Mouse (Mus musculus) kidney, postnatal 0 days (tissue): ENCODE data around the gene Dusp27. TPM values are rescaled to one million over a fixed set of nuclear protein-coding genes. Genes with fewer than 3 reads are reported as not detected.
"Not testable (repeated sequence)": the region's sequence is repeated elsewhere in the genome, so short reads cannot be mapped to it uniquely, and the experiment has no call there.

ENCODE experiments used
- ATAC-seq: fragments of 200-750 bp; cut with Nextera tagmentation; replicated peaks from 2 replicates; pipeline ENCODE4 v1.8.0; 2017; ENCODE audit warnings: low read depth, moderate number of reproducible peaks, moderate TSS enrichment, moderate library complexity; ENCODE audit not compliant: low FRiP score
- DNase-seq: peaks from one replicate; pipeline ENCODE4 v3.0.0-alpha.2; 2016; ENCODE audit warnings: low spot score
- H3K27ac ChIP-seq: fragments of 300-500 bp; sonication (generic); 2 replicates; pipeline ENCODE4 v1.5.1; 2014; ENCODE audit warnings: mild to moderate bottlenecking
- H3K27me3 ChIP-seq: fragments of 300-500 bp; sonication (generic); 2 replicates; pipeline ENCODE4 v1.6.1; 2014; ENCODE audit warnings: low read length, mixed read lengths; ENCODE audit not compliant: insufficient read depth
- H3K36me3 ChIP-seq: fragments of 300-500 bp; sonication (generic); 2 replicates; pipeline ENCODE4 v1.6.1; 2014; ENCODE audit warnings: low read length, mixed read lengths; ENCODE audit not compliant: insufficient read depth
- H3K4me1 ChIP-seq: fragments of 300-500 bp; sonication (generic); replicated peaks from 2 replicates; pipeline ENCODE4 v1.6.1; 2014; ENCODE audit warnings: antibody characterized with exemption, low read length, mixed read lengths; ENCODE audit not compliant: insufficient read depth
- H3K4me2 ChIP-seq: fragments of 300-500 bp; sonication (generic); 2 replicates; pipeline ENCODE4 v1.6.1; 2014; ENCODE audit warnings: mild to moderate bottlenecking, low read length, moderate library complexity, mixed read lengths
- H3K4me3 ChIP-seq: fragments of 300-500 bp; sonication (generic); replicated peaks from 2 replicates; pipeline ENCODE4 v1.5.1; 2014; ENCODE audit warnings: low read depth, low read length
- H3K9ac ChIP-seq: fragments of 300-500 bp; sonication (generic); 2 replicates; pipeline ENCODE4 v1.6.1; 2014; ENCODE audit warnings: low read depth, low read length
- H3K9me3 ChIP-seq: fragments of 300-500 bp; sonication (generic); replicated peaks from 2 replicates; pipeline ENCODE4 v1.6.1; 2016; ENCODE audit warnings: low read length, inconsistent platforms, mixed read lengths
- CTCF ChIP-seq: IDR thresholded peaks from 2 replicates; pipeline ENCODE4 v1.5.1; 2016; ENCODE audit warnings: antibody characterized with exemption, low read depth, mild to moderate bottlenecking, moderate library complexity
- WGBS: fragments of 180-500 bp; shearing (Covaris S2); extraction: QIAGEN DNeasy Blood & Tissue Kit; methylation state at CpG from one replicate; pipeline ENCODE4 v1.1.7; 2014; 5-methylcytosine and 5-hydroxymethylcytosine counted together
- polyA plus RNA-seq: library from polyadenylated mRNA; unstranded; fragments of >200 nt; fragmentation: Nextera tagmentation; extraction: Ambion mirVana; gene quantifications from 2 replicates; pipeline ENCODE4 v1.2.1, GENCODE M21; 2015

The Dusp27 gene
- polyA plus RNA-seq, 1 experiment from 2014 or later, result 0.12 TPM

GRCm38 (mm10) chr1:166147657-166148056, 19.9 kb upstream of the Dusp27 start:
- no peaks in the 10 kb centered on the region for H3K9me3 ChIP-seq
- ATAC-seq (no peak), DNase-seq (no peak)
- H3K36me3 ChIP-seq, result no peaks in the 10 kb centered on the region
- no peak overlapping the region for H3K4me2 ChIP-seq
- H3K27me3 ChIP-seq, result no peaks in the 10 kb centered on the region
- H3K4me3 ChIP-seq, result no peak overlapping the region
- no peak for TF ChIP-seq CTCF
- H3K27ac ChIP-seq, result no peak overlapping the region
- no peaks in the 10 kb centered on the region for H3K4me1 ChIP-seq
- H3K9ac ChIP-seq, result no peak overlapping the region
- WGBS, result 76% methylated on average over 3 of the region's 3 CpGs

- ATAC-seq (no peak), DNase-seq (no peak)
- Histone ChIP-seq H3K4me2 (no peak overlapping the region), H3K36me3 (no peaks in the 10 kb centered on the region), H3K27me3 (no peaks in the 10 kb centered on the region), H3K9ac (no peak overlapping the region), H3K9me3 (no peaks in the 10 kb centered on the region), H3K27ac (no peak overlapping the region), H3K4me1 (no peaks in the 10 kb centered on the region), H3K4me3 (no peak overlapping the region)
- no peak for TF ChIP-seq CTCF
- WGBS, result 87% methylated on average over 11 of the region's 11 CpGs
These were observed 18.9 kb upstream of the Dusp27 start for GRCm38 (mm10) chr1:166146626-166147025.

- no peaks in the 10 kb centered on the region for H3K36me3 ChIP-seq
- ATAC-seq, result no peak
- H3K4me1 ChIP-seq, result 0 out of 2 replicates have a peak, but pooled peaks cover 6% of the 10 kb centered on the region
- no peak overlapping the region for H3K9ac ChIP-seq
- no peaks in the 10 kb centered on the region for H3K9me3 ChIP-seq
- no peak overlapping the region for H3K27ac ChIP-seq
- 77% methylated on average over 6 of the region's 6 CpGs for WGBS
- no peaks in the 10 kb centered on the region for H3K27me3 ChIP-seq
- H3K4me2 ChIP-seq, result no peak overlapping the region
- DNase-seq, result no peak
- H3K4me3 ChIP-seq, result no peak overlapping the region
- TF ChIP-seq CTCF, result no peak
These were observed 14.6 kb upstream of the Dusp27 start for GRCm38 (mm10) chr1:166142369-166142768.

GRCm38 (mm10) chr1:166141868-166142267, 14.1 kb upstream of the Dusp27 start:
- not testable (repeated sequence) for ATAC-seq, H3K4me2 ChIP-seq, H3K27me3 ChIP-seq, H3K9ac ChIP-seq, H3K4me1 ChIP-seq, H3K27ac ChIP-seq, H3K36me3 ChIP-seq, DNase-seq, H3K4me3 ChIP-seq, H3K9me3 ChIP-seq
- WGBS, result 91% methylated on average over 9 of the region's 9 CpGs

GRCm38 (mm10) chr1:166139620-166140184, 12.0 kb upstream of the Dusp27 start:
- DNase-seq, result no peak
- WGBS, result 69% methylated on average over 4 of the region's 4 CpGs
- H3K4me3 ChIP-seq, result no peak overlapping the region
- H3K9me3 ChIP-seq, result no peaks in the 10 kb centered on the region
- no peak overlapping the region for H3K27ac ChIP-seq
- no peak overlapping the region for H3K9ac ChIP-seq
- no peaks in the 10 kb centered on the region for H3K36me3 ChIP-seq
- no peak for ATAC-seq
- TF ChIP-seq CTCF, result no peak
- no peaks in the 10 kb centered on the region for H3K27me3 ChIP-seq
- 0 out of 2 replicates have a peak, but pooled peaks cover 6% of the 10 kb centered on the region for H3K4me1 ChIP-seq
- H3K4me2 ChIP-seq, result no peak overlapping the region

- DNase-seq (no peak), ATAC-seq (no peak)
- 95% methylated on average over 3 of the region's 3 CpGs for WGBS
- Histone ChIP-seq H3K9me3 (no peaks in the 10 kb centered on the region), H3K4me1 (0 out of 2 replicates have a peak, but pooled peaks cover 6% of the 10 kb centered on the region), H3K27ac (no peak overlapping the region), H3K9ac (no peak overlapping the region), H3K4me3 (no peak overlapping the region), H3K36me3 (no peaks in the 10 kb centered on the region), H3K27me3 (no peaks in the 10 kb centered on the region), H3K4me2 (no peak overlapping the region)
- TF ChIP-seq CTCF, result no peak
These were observed 11.4 kb upstream of the Dusp27 start for GRCm38 (mm10) chr1:166139113-166139512.

GRCm38 (mm10) chr1:166138136-166138535, 10.4 kb upstream of the Dusp27 start:
- Histone ChIP-seq H3K4me1 (0 out of 2 replicates have a peak, but pooled peaks cover 6% of the 10 kb centered on the region), H3K27me3 (no peaks in the 10 kb centered on the region), H3K9ac (no peak overlapping the region), H3K4me3 (no peak overlapping the region), H3K9me3 (no peaks in the 10 kb centered on the region), H3K4me2 (no peak overlapping the region), H3K27ac (no peak overlapping the region), H3K36me3 (no peaks in the 10 kb centered on the region)
- 31% methylated on average over 13 of the region's 13 CpGs for WGBS
- no peak for TF ChIP-seq CTCF
- peak; percentile 32 for DNase-seq
- peak; percentile 50; the same call in 1 of the 2 replicates for ATAC-seq
